Mouse (Mus musculus) large intestine, adult 2 months (tissue): Measurements from ENCODE around the gene Nosip. TPM values are rescaled to one million over a fixed set of nuclear protein-coding genes. Genes with fewer than 3 reads are reported as not detected.
"Not testable (repeated sequence)": the region's sequence is repeated elsewhere in the genome, so short reads cannot be mapped to it uniquely, and the experiment has no call there.

Source experiments
- DNase-seq: peaks from one replicate; pipeline ENCODE4 v3.0.0-alpha.2; 2012; ENCODE audit warnings: low read depth, low spot score
- WGBS: fragments of 180-500 bp; shearing (Covaris S2); methylation state at CpG from one replicate; pipeline ENCODE4 v1.1.7; 2018; 5-methylcytosine and 5-hydroxymethylcytosine counted together
- polyA plus RNA-seq: library from polyadenylated mRNA; depleted of rRNA; stranded (reverse); fragments of >200 nt; gene quantifications from 2 replicates; pipeline ENCODE4 v1.2.3, GENCODE M21; 2012; rRNA removed

The Nosip gene
- polyA plus RNA-seq = 52.4 and 66.9 TPM in 2 replicates

DNA sequence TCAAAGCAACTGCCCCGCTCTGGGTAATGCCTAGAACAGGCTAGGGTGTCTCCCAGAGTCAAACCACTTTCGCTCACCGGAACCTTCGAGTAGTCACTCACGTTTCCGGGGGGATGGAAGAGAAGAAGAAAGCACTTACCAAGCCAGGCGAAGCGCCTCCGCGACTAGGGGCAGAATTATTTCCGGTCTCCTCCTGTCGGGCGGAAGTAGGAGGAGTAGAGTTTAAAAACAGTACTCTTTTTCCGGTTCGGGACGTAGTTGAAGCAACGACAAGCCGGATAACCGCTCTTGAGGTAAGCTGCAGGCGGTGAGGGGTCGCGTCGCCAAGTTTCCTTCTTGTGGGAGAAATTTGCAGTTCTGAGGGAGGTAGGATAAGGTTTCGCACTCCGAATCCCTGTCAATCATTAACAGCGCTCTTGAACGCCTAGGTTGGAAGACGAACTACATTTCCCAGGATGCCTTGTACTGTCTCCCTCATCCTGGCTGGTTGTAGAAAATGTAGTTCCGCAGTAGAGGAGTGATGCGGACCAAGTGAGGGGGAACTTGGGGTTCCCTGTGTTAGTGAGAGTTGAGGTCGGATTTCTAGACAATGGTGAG is at the start of gene Nosip, which contains the start of gene Prrg2:
TSS of gene Nosip (plus strand) at position 191 of the 597 bp plus-strand sequence.
TSS of gene Prrg2 (minus strand) at position 439 of the 597 bp plus-strand sequence.
- peak; percentile 99 for DNase-seq
- under 1% methylated on average over 31 of the region's 31 CpGs for WGBS

DNA sequence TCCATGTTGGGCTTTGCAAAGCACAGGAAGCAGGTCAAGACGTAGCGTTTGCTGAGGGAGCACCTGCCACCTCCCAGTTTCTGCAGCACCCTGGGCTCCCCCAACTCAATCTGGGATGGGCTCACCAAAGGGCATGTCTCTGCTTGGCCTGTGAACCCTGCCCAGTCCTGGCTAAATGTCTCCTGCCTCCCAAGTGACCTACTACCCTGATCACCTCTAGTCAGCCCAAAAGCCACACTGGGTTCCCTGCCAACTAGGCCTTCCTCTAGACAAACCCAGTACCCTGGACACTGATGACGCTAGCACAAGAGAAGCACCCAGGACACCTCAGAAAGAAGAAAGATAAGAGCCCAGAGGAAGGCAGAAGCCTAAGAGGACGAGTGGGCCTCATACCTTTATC is 49.4 kb upstream of the Nosip start:
- no peak for DNase-seq
- WGBS = 89% methylated on average over 4 of the region's 4 CpGs

GRCm38 (mm10) chr7:45013366-45014095 is 48.7 kb upstream of the Nosip start:
- no peak for DNase-seq
- 93% methylated on average over 16 of the region's 16 CpGs for WGBS

GRCm38 (mm10) chr7:45014096-45014451 is 48.2 kb upstream of the Nosip start:
- DNase-seq = no peak
- 88% methylated on average over 3 of the region's 3 CpGs for whole genome bisulfite sequencing

GRCm38 (mm10) chr7:45015344-45015956 is 46.8 kb upstream of the Nosip start:
- WGBS = under 1% methylated on average over 20 of the region's 20 CpGs
- DNase-seq = no peak

- WGBS = under 1% methylated on average over 58 of the region's 69 CpGs
These were observed 46.1 kb upstream of the Nosip start, which contains the start of gene Scaf1 for GRCm38 (mm10) chr7:45015957-45016612. Scaf1 (minus strand) TSS chr7:45016363.

GRCm38 (mm10) chr7:45016761-45017160 is 45.5 kb upstream of the Nosip start:
- under 1% methylated on average over 4 of the region's 4 CpGs for WGBS
- DNase-seq = no peak

More at GRCm38 (mm10) chr7:45015957-45016612, 46.1 kb upstream of the Nosip start, which contains the start of gene Scaf1:
- DNase-seq = peak; percentile 98

GRCm38 (mm10) chr7:45017242-45018061 is 44.8 kb upstream of the Nosip start, which contains the start of gene Rras:
Rras (plus strand) TSS chr7:45017961.
- DNase-seq = peak; percentile 99
- under 1% methylated on average over 36 of the region's 36 CpGs for WGBS

DNA sequence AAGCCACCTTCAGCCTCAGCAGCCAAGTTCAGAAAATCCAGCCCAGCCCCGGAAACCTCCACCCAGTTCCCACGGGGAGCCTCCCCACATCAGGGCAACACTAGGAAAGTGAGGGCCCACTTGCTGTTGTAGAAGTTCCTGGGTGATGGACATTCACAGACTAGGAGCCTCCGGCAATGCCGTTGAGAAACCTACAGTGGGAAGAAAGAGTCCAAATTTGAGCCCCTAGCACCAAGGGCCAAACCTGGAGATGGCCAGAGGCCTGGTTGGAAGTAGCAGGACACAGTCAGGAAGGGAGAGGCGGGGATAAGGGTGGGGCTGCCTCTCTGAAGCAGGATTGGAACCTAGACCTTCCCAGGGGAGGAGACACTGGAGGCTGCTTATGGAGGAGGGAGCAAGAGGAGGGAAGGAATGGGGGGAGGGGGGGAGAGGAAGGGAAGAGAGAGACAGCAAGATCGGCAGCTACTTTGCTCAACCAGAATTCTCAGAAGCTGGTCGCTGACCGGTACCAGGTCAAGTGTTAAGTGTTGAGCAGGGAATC is 43.1 kb upstream of the Nosip start:
- 25% methylated on average over 8 of the region's 8 CpGs for WGBS
- DNase-seq = no peak

DNA sequence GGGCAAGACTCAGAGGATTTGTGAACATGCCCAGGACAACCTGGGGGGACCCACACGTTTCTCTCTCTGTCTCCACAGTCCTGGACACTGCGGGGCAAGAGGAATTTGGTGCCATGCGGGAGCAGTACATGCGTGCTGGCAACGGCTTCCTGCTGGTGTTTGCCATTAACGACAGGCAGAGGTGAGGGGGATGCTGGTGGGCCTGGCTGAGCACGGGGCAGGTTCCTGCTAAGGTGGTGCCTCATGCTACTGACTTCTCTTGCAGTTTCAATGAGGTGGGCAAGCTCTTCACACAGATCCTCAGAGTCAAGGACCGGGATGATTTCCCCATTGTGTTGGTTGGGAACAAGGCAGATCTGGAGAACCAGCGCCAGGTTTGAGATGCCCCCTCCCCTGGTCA is 42.0 kb upstream of the Nosip start:
- DNase-seq = no peak

DNA sequence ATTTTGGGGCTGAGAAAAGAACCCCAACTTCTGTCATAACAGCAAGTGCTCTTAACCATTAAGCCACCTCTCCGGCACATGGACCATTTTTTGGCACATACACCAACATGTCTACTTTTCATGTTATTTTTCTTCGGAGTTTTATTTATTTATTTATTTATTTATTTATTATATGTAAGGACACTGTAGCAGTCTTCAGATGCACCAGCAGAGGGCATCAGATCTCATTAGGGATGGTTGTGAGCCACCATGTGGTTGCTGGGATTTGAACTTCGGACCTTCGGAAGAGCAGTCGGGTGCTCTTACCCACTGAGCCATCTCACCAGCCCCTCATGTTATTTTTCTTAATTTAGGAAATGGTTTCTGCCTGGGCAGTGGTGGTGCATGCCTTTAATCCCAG is 38.5 kb upstream of the Nosip start:
- DNase-seq = not testable (repeated sequence)
- WGBS = 61% methylated on average over 5 of the region's 5 CpGs

More for the DNA sequence above, 42.0 kb upstream of the Nosip start:
- WGBS = 79% methylated on average over 9 of the region's 9 CpGs

DNA sequence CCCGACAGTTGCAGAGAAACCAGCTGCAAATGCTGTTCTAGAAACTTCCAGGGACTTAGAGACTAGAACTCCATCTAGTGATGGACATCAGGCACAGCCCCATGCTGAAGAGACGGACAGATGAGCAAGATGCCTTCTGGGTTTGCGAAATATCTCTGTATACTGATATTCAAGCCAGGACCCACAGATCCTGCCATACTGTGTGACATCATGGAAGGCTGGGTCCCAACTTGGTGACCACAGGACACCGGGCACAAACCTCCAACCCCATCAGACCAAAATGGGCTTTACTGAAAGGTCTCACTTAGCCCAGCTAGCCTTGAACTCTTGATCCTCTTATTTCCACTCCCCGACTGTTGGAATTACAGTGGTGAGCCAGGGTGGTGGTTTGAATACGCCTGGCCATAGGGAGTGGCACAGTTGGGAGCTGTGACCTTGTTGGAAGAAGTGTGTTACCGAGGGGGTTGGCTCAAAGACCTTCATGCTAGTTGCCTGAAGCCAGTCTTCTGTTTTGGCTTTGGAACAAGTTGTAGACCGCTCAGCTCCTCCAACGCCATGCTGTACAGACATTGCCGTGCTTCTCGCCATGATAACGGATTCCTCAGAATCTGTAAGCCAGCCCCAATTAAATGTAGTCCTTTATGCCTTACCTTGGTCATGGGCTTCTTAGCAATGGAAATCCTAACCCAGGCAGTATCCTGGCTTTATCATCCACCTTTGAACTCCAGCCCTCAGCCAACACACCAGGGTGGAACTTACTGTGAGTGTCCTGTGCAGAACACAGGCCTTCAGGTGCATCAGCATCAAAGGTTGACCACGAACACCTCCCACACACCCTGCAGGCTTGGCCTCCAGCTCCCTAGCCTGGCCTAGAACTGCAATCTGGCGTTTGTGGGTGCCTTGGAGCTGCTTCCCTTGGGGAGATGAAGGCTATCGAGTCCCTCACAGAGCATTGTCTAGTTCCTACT is 37.7 kb upstream of the Nosip start:
- DNase-seq = no peak
- WGBS = 68% methylated on average over 15 of the region's 15 CpGs

- DNase-seq = no peak
- WGBS = 68% methylated on average over 8 of the region's 8 CpGs
These were observed 36.5 kb upstream of the Nosip start for GRCm38 (mm10) chr7:45025601-45026220.

GRCm38 (mm10) chr7:45026256-45026655 is 36.0 kb upstream of the Nosip start:
- WGBS = 70% methylated on average over 2 of the region's 2 CpGs
- no peak for DNase-seq

DNA sequence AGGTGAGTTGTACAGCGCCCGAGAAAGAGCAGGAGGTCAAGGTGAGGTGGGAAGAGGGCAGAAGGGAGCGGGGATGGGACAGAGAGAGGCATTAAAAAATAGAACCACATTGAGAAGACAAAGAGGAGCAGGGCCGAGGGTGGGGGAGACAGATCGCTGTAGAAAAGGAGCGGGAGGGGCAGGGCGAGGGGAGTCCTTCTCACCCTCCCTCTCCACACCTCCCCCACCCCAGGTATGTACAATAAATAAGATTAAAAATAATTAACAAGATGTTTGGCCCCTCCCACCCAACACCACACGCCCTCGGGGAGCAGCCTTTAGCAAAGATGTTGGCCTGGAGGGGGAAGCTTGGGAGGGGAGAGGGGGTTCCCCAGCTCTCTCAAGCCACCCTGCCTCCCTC is 34.5 kb upstream of the Nosip start:
- 74% methylated on average over 9 of the region's 9 CpGs for WGBS

GRCm38 (mm10) chr7:45028351-45028750 is 33.9 kb upstream of the Nosip start:
- 88% methylated on average over 11 of the region's 11 CpGs for WGBS

More for the DNA sequence above, 34.5 kb upstream of the Nosip start:
- DNase-seq = no peak

GRCm38 (mm10) chr7:45029995-45030394 is 32.2 kb upstream of the Nosip start:
- WGBS = 90% methylated on average over 6 of the region's 6 CpGs
- no peak for DNase-seq

More at GRCm38 (mm10) chr7:45028351-45028750, 33.9 kb upstream of the Nosip start:
- no peak for DNase-seq
